Mouse (Mus musculus) mature B cell (primary cell): ENCODE results near the gene Golgb1.

ENCODE experiments used
- in situ Hi-C: fragments of 300-500 bp; cut with MboI; formaldehyde crosslinking; loops from 2 replicates; pipeline ENCODE4 v1.14.3; 2019

The Golgb1 gene

DNA sequence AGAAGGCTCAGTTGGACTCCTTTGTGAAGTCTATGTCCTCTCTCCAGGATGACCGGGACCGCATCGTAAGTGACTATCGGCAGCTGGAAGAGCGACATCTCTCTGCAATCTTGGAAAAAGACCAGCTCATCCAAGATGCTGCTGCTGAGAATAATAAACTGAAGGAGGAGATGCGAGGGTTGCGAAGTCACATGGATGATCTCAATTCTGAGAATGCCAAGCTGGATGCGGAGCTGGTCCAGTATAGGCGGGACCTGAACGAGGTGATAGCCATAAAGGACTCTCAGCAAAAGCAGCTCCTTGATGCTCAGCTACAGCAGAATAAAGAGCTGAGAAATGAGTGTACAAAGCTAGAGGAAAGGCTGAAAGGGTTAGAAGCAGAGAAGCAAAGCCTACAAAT, 43.6 kb downstream of the Golgb1 start:
- in situ Hi-C loops, result no loop called here

- in situ Hi-C loops, result no loop called here
These were observed 45.5 kb downstream of the Golgb1 start for GRCm38 (mm10) chr16:36920410-36920809.

- in situ Hi-C loops, result no loop called here
These were observed 46.2 kb downstream of the Golgb1 start for GRCm38 (mm10) chr16:36921067-36921613.

GRCm38 (mm10) chr16:36921980-36922379, 47.0 kb downstream of the Golgb1 start:
- in situ Hi-C loops, result no loop called here

- in situ Hi-C loops, result no loop called here
These were observed 49.4 kb downstream of the Golgb1 start for GRCm38 (mm10) chr16:36924312-36924711.

DNA sequence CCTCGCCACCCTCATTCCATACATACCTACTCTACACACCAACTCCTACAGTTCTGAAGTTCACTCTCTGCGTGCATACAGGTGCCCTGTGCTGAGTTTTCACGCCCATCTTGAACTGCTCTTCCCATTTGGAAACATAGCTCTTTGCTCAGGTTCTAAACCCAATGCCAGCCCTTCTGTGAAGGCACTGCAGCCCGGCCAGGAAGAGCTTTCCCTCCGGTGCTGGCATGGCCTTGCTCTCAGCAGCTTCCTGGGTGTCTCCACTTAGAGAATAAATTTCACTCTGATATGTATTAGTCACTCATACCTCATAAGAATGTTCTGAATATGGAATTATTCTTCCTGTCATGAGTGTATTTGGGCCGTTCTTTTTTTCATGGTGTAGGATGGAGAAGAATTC, 50.4 kb downstream of the Golgb1 start:
- in situ Hi-C loops, result no loop called here

GRCm38 (mm10) chr16:36925797-36926196, 50.9 kb downstream of the Golgb1 start:
- in situ Hi-C loops, result no loop called here

GRCm38 (mm10) chr16:36926514-36927447, 51.8 kb downstream of the Golgb1 start:
- in situ Hi-C loops, result no loop called here

DNA sequence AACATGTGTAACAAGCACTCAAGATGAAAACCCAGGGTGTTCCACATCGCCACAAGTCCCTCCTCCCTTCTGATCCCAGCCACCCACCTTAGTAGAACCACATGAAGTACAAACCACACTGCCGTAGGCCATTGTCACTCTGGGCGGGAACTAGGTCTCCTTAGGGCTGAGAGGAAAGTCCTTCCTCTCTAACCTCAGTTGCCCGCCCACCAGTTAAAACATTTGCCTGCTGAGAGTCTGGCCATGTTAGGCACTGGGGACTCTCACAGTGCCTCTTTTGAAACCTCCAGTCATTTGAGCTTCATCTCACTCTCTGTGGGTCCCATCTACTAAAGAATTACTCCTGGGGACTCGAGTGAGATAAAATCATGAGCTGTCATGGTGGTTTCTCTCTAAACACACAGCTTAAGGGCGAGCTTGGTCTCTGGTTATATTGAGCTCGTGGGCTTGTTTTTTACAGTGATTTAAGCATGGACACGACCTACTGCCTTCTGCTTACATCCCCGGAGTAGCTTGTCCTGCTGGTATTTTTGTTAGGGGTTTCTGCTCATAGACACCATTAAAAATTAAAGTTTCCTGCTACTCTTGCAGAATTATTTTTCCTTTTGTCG, 52.7 kb downstream of the Golgb1 start:
- in situ Hi-C loops, result no loop called here

- in situ Hi-C loops, result no loop called here
These were observed 53.2 kb downstream of the Golgb1 start for GRCm38 (mm10) chr16:36928106-36928500.

- in situ Hi-C loops, result no loop called here
These were observed 54.3 kb downstream of the Golgb1 start for GRCm38 (mm10) chr16:36929216-36929615.

DNA sequence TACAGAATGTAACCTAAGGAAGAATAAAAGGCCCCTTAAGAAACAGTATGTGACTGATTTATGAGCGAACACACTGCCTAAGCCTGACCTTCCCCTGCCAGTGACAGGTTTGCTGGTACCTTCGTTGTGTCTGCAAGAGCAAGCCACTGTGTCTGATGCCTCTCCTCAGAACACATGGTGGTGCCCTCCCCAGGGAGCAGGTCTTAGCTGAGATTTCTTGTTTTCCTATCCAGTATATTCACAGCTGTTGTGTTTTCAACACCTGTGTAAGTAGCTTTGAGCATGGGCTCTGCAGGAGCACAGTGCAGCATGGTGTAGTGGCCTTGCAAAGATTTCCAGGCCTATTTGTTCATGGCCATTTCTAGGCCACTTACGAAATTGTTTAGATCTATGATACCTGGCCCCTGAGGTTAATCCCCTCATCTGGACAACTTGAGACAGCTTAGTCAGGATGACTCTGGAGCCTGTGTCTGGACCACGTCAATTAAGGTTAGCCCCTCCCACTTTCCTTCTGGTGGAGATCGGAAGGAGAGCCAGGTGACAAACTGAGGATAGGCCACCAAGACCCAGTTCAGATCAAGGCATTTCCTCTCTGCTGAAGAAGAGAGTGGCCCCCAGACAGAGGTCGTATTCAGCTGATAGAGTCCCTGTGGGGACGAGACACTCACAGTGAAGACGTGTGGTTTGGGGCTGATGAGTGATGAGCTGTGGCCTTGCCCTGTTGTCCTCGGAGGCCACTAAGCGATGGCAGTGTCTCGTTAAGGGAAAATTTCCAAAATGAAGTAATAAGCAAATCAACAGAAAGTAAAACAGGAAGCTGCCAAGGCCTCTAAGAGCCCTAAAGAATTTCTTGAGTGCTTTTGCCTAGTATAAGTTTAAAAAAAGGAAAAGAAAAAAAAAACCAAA, 55.5 kb downstream of the Golgb1 start:
- in situ Hi-C loops, result no loop called here

DNA sequence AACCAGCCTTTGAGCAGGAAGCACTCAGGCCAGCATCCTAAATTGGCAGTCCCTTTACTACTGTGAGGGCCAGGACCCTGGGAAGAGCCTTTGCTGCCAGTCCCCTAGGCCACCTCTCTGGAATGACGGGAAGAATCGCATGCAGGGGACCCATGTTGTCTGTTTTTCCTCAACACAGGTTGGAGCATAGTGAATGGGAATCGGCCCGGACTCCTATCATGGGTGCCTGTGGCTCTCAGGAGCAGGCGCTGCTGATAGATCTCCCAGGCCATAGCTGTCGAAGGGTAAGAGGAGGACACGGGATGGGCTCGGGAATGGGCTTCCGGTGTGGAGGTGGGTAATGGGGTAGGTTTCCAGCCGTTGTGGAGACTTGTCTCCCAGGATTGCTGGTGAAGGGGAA, 56.4 kb downstream of the Golgb1 start:
- in situ Hi-C loops, result no loop called here

DNA sequence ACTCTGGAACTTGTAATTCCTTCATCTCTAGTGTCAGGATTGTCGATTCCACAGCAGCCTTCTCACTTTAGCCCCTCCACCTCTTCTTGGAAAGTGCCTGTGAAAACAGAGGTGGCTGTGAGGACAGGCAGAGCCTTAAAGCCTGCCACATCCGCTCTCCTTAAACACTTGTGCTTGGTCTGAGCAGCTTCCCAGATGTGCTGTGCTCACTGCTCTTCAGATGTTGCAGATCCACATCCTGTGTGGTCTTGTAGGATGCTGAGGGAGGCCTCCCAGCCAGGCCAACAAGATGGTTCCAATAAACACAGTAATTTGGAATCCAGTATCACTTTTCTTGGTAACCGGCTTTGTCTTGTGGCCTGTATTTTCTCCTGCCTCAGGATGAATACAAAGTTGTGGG, 57.0 kb downstream of the Golgb1 start:
- in situ Hi-C loops, result no loop called here

GRCm38 (mm10) chr16:36932546-36932945, 57.6 kb downstream of the Golgb1 start:
- in situ Hi-C loops, result no loop called here

- in situ Hi-C loops, result no loop called here
These were observed 59.3 kb downstream of the Golgb1 start for GRCm38 (mm10) chr16:36934131-36934840.

DNA sequence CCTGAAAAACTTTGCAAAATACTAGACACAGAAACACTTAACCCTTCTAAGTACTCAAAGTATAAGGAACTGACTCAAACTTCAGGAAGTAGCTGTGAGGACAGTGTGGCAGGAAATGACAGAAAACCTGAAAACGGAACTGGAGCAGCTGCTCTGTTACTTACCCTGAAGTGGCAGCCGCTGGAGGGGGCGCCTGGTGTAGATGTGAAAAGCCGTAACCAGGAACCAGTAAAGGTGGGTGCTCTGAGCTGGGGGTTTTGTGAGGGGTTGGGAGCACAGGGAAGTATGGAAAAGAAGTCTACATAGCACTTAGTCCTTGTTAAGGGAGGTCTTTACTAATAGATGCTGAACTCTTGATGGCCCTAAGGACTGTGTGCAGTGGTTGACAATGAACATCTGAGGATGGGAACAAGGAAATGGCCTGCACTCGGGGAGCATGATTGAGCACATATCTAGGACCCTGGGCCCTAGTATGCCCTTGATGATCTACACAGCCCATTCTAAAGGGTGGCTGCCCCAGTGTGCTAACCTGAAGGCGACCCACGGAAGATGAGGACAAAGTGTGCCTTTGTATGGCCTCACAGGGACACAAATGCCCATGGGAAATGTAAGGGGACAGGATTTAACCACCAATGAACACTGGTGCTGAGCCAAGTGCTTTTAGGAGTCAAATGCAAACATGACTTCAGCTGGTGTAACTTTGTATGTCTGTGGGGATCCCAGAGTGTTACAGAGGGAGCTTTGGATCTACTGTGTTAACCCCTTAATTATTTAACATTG, 60.1 kb downstream of the Golgb1 start, which contains the start of gene Hcls1:
Gene Hcls1, plus strand, starts transcription at position 143 of the 780 bp plus-strand sequence.
- in situ Hi-C loops, result no loop called here

GRCm38 (mm10) chr16:36935814-36936213, 60.9 kb downstream of the Golgb1 start:
- in situ Hi-C loops, result no loop called here

- in situ Hi-C loops, result no loop called here
These were observed 66.3 kb downstream of the Golgb1 start for GRCm38 (mm10) chr16:36941137-36941727.

GRCm38 (mm10) chr16:36941895-36942294, 67.0 kb downstream of the Golgb1 start:
- in situ Hi-C loops, result no loop called here
